Mouse (Mus musculus): ENCODE results near the gene Me3.

The Me3 gene

GRCm38 (mm10) chr7:89903007-89903406 is 270.8 kb downstream of the Me3 start:
- no peak for DNase-seq (ENCODE audit: low read depth, low spot score)

GRCm38 (mm10) chr7:89903442-89904343 is 271.5 kb downstream of the Me3 start, which contains the start of gene Ccdc81:
Gene Ccdc81, minus strand, starts transcription at chr7:89903629.
- DNase-seq (ENCODE audit: low read depth, low spot score): no peak
